Mouse (Mus musculus) small intestine, adult 2 months (tissue): ENCODE measurements around the gene Sult6b2.

Experiments
- CTCF ChIP-seq: fragments of 200-500 bp; IDR thresholded peaks from 2 replicates; pipeline ENCODE4 v1.5.1; 2012; ENCODE audit warnings: low read depth, mild to moderate bottlenecking, control low read depth, inconsistent platforms, low read length, moderate library complexity, mixed read lengths; ENCODE audit not compliant: insufficient replicate concordance, insufficient read length; ENCODE audit errors: extremely low read depth
- POLR2A ChIP-seq: fragments of 200-500 bp; IDR thresholded peaks from 2 replicates; pipeline ENCODE4 v1.6.1; 2012; ENCODE audit warnings: low read depth, mild to moderate bottlenecking, control low read depth, inconsistent platforms, low read length, moderate library complexity

DNA sequence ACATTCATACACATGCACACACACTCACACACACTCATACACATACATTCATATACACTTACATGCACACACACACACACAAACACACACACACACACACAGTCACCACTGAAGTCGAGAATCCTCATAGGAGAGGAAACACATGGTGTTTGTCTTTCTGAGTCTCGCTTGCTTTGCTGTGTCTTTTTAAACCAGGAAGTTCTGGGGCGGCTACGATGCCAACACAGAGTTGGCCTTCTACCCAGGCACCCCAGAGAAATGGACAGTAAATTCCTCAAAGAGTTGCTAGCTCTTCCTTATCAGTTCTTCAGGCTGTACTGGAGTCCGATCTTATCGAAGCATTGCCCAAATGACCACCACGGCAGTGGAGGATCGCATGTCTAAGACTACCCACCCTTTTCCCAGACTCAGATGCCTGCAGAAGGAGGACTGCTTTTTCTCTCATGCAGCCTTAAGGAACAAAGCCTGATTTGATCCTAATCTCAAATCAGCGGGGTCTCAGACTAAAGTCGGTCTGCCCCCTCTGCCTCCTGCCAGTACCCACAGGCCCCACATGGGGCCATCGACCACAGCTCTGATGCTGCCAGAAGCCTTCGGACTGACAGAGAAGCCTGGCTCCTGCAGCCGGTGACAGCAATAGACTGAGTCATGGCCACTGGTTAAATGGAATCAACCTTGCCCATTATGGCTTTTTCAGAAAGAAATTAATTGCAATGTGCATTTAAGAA is 11.9 kb downstream of the Sult6b2 start:
- TF ChIP-seq CTCF (no peak), POLR2A (no peak)
